23 mouse cellular contexts compared by ENCODE assay signal in genomic region chr1:126443890-126444289, GRCm38 (mm10).
"Had no signal": no experiment of that assay in that cellular context is flagged by ENCODE, and none has a peak within 500 bp of the region (broad histone marks: within the 10 kb centered on the region; RNA-seq: fewer than 3 reads in every experiment).

No protein-coding gene starts in this region.

- ATAC-seq: forebrain, embryonic 15.5 days; forebrain, postnatal 0 days; hindbrain, postnatal 0 days; intestine, embryonic 16.5 days; liver, embryonic 12.5 days had no signal

- H3K27ac ChIP-seq: forebrain, embryonic 15.5 days; hindbrain, embryonic 13.5 days; hindbrain, embryonic 15.5 days; hindbrain, postnatal 0 days; kidney, embryonic 15.5 days; kidney, postnatal 0 days; limb, embryonic 13.5 days; limb, embryonic 15.5 days; liver, embryonic 12.5 days; liver, embryonic 14.5 days had no signal

- H3K9me3 ChIP-seq: forebrain, embryonic 15.5 days; hindbrain, embryonic 13.5 days; hindbrain, embryonic 15.5 days; kidney, embryonic 15.5 days; limb, embryonic 13.5 days; limb, embryonic 15.5 days; liver, embryonic 12.5 days had no signal

- H3K4me3 ChIP-seq: forebrain, embryonic 15.5 days; hindbrain, embryonic 13.5 days; hindbrain, embryonic 15.5 days; kidney, embryonic 15.5 days; limb, embryonic 13.5 days; limb, embryonic 15.5 days; liver, embryonic 12.5 days had no signal

- H3K9ac ChIP-seq: forebrain, embryonic 15.5 days; forebrain, postnatal 0 days; hindbrain, embryonic 13.5 days; hindbrain, embryonic 15.5 days; kidney, embryonic 15.5 days; limb, embryonic 13.5 days; limb, embryonic 15.5 days; liver, embryonic 12.5 days; liver, embryonic 14.5 days had no signal

- H3K4me2 ChIP-seq: forebrain, embryonic 15.5 days; hindbrain, embryonic 13.5 days; hindbrain, embryonic 15.5 days; kidney, embryonic 15.5 days; limb, embryonic 13.5 days; limb, embryonic 15.5 days; liver, embryonic 12.5 days had no signal

- H3K27me3 ChIP-seq: forebrain, embryonic 15.5 days; hindbrain, embryonic 13.5 days; hindbrain, embryonic 15.5 days; kidney, embryonic 15.5 days; limb, embryonic 13.5 days; limb, embryonic 15.5 days had no signal

- DNase-seq: forebrain, postnatal 0 days; gastrocnemius, postnatal 14 days; gastrocnemius, postnatal 36 days; kidney, adult 11 months; kidney, adult 2 months; kidney, adult 9 months; kidney, postnatal 14 days; kidney, postnatal 36 days; layer of hippocampus, adult 9-11 months; layer of hippocampus, postnatal 36 days; left cerebral cortex, postnatal 4 days; lung, adult 18-20 months had no signal

- H3K36me3 ChIP-seq: forebrain, embryonic 15.5 days; hindbrain, embryonic 13.5 days; hindbrain, embryonic 15.5 days; kidney, embryonic 15.5 days; limb, embryonic 13.5 days; limb, embryonic 15.5 days; liver, embryonic 12.5 days had no signal

- H3K4me1 ChIP-seq: forebrain, embryonic 15.5 days; kidney, embryonic 15.5 days; limb, embryonic 13.5 days; limb, embryonic 15.5 days; liver, embryonic 12.5 days had no signal
